Mouse (Mus musculus) forebrain, embryonic 10.5 days (tissue): ENCODE results near the gene Arpin. TPM values are rescaled to one million over a fixed set of nuclear protein-coding genes. Genes with fewer than 3 reads are reported as not detected.

ENCODE experiments used
- DNase-seq: peaks from one replicate; pipeline ENCODE4 v3.0.0-alpha.2; 2017; ENCODE audit warnings: low spot score; ENCODE audit errors: extremely low spot score
- H3K27ac ChIP-seq: fragments of 300-500 bp; sonication (generic); 2 replicates; pipeline ENCODE4 v1.5.1; 2016; ENCODE audit warnings: mild to moderate bottlenecking
- H3K27me3 ChIP-seq: fragments of 300-500 bp; sonication (generic); 2 replicates; pipeline ENCODE4 v1.6.1; 2016; ENCODE audit warnings: mild to moderate bottlenecking; ENCODE audit not compliant: poor library complexity, severe bottlenecking
- H3K36me3 ChIP-seq: fragments of 300-500 bp; sonication (generic); replicated peaks from 2 replicates; pipeline ENCODE4 v1.6.1; 2016; ENCODE audit warnings: mild to moderate bottlenecking, moderate library complexity
- H3K4me1 ChIP-seq: fragments of 300-500 bp; sonication (generic); 2 replicates; pipeline ENCODE4 v1.6.1; 2016
- H3K4me3 ChIP-seq: fragments of 300-500 bp; sonication (generic); 2 replicates; pipeline ENCODE4 v1.5.1; 2016; ENCODE audit warnings: mild to moderate bottlenecking, moderate library complexity
- H3K9me3 ChIP-seq: fragments of 300-500 bp; sonication (generic); 2 replicates; pipeline ENCODE4 v1.6.1; 2016; ENCODE audit warnings: mild to moderate bottlenecking, moderate library complexity
- WGBS: fragments of 180-500 bp; shearing (Covaris S2); methylation state at CpG from one replicate; pipeline ENCODE4 v1.1.7; 2016; 5-methylcytosine and 5-hydroxymethylcytosine counted together
- microRNA-seq: library from miRNA; unstranded; fragments of <30 nt; microRNA quantifications from one replicate; pipeline ENCODE4, GENCODE M21; 2017
- polyA plus RNA-seq: library from polyadenylated mRNA; unstranded; fragments of >200 nt; fragmentation: Nextera tagmentation; extraction: Ambion mirVana; gene quantifications from 2 replicates; pipeline ENCODE4 v1.2.1, GENCODE M21; 2016

The Arpin gene
- polyA plus RNA-seq, 1 experiment from 2014 or later: 21.1 TPM

- peaks cover 81% of the 10 kb centered on the region for H3K36me3 ChIP-seq
- no peaks in the 10 kb centered on the region for H3K27me3 ChIP-seq
- 88% methylated on average over 7 of the region's 7 CpGs for WGBS
Observed at GRCm38 (mm10) chr7:79883613-79884334, 51.4 kb downstream of the Arpin start.

GRCm38 (mm10) chr7:79881901-79882300 is 53.3 kb downstream of the Arpin start:
- no peak for DNase-seq
- Histone ChIP-seq H3K4me3 (no peak overlapping the region), H3K27ac (no peak overlapping the region), H3K36me3 (peaks cover 76% of the 10 kb centered on the region), H3K4me1 (0 out of 2 replicates have a peak, but pooled peaks cover 3% of the 10 kb centered on the region), H3K27me3 (no peaks in the 10 kb centered on the region), H3K9me3 (no peaks in the 10 kb centered on the region)
- WGBS: 94% methylated on average over 6 of the region's 6 CpGs

More at GRCm38 (mm10) chr7:79883613-79884334, 51.4 kb downstream of the Arpin start:
- no peak for DNase-seq
- Histone ChIP-seq H3K4me3 (no peak overlapping the region), H3K9me3 (no peaks in the 10 kb centered on the region), H3K4me1 (0 out of 2 replicates have a peak, but pooled peaks cover 3% of the 10 kb centered on the region), H3K27ac (no peak overlapping the region)

GRCm38 (mm10) chr7:79880998-79881397 is 54.2 kb downstream of the Arpin start:
- Histone ChIP-seq H3K36me3 (peaks cover 80% of the 10 kb centered on the region), H3K4me1 (0 out of 2 replicates have a peak, but pooled peaks cover 3% of the 10 kb centered on the region), H3K27ac (no peak overlapping the region), H3K27me3 (no peaks in the 10 kb centered on the region), H3K4me3 (no peak overlapping the region), H3K9me3 (no peaks in the 10 kb centered on the region)
- DNase-seq: no peak
- WGBS: 40% methylated on average over 3 of the region's 3 CpGs

- DNase-seq: no peak
- Histone ChIP-seq H3K36me3 (peaks cover 77% of the 10 kb centered on the region), H3K27ac (no peak overlapping the region), H3K9me3 (no peaks in the 10 kb centered on the region), H3K4me1 (0 out of 2 replicates have a peak, but pooled peaks cover 3% of the 10 kb centered on the region), H3K27me3 (no peaks in the 10 kb centered on the region), H3K4me3 (no peak overlapping the region)
- 81% methylated on average over 6 of the region's 6 CpGs for WGBS
Observed at GRCm38 (mm10) chr7:79880033-79880432, 55.1 kb downstream of the Arpin start.

- Histone ChIP-seq H3K36me3 (peaks cover 69% of the 10 kb centered on the region), H3K27me3 (no peaks in the 10 kb centered on the region), H3K4me1 (0 out of 2 replicates have a peak, but pooled peaks cover 3% of the 10 kb centered on the region), H3K4me3 (no peak overlapping the region), H3K9me3 (no peaks in the 10 kb centered on the region), H3K27ac (no peak overlapping the region)
- 76% methylated on average over 2 of the region's 2 CpGs for WGBS
- no peak for DNase-seq
Observed at GRCm38 (mm10) chr7:79878455-79879025, 56.6 kb downstream of the Arpin start.

Small RNAs within 50 kb of the gene (microRNA-seq; reads per million reads assigned to microRNA genes)
- gene Gm24541: not detected

Other genes starting within 250 kb of the Arpin start
- gene Kif7, start 219.6 kb downstream of the Arpin start, polyA plus RNA-seq: 6.3 and 6.4 TPM in 2 replicates
- not detected in 2 replicates for gene Plin1, start 202.5 kb downstream of the Arpin start, polyA plus RNA-seq
- gene Pex11a, start 192.2 kb downstream of the Arpin start, polyA plus RNA-seq: 9.6 and 11.0 TPM in 2 replicates
- 0.34 and 0.45 TPM in 2 replicates for gene Wdr93, start 192.2 kb downstream of the Arpin start, polyA plus RNA-seq
- not detected in 2 replicates for gene Mesp1, start 141.6 kb downstream of the Arpin start, polyA plus RNA-seq
- gene Mesp2, start 124.6 kb downstream of the Arpin start, polyA plus RNA-seq: 0.40 and 0.79 TPM in 2 replicates
- gene Anpep, start 74.3 kb downstream of the Arpin start, polyA plus RNA-seq: 2.8 and 4.6 TPM in 2 replicates
- 49.2 and 51.2 TPM in 2 replicates for gene Ap3s2, start 14.7 kb downstream of the Arpin start, polyA plus RNA-seq
- 33.3 and 33.4 TPM in 2 replicates for gene Zfp710, start 89.5 kb upstream of the Arpin start, polyA plus RNA-seq
- 462 and 476 TPM in 2 replicates for gene Idh2, start 180.0 kb upstream of the Arpin start, polyA plus RNA-seq